Mouse (Mus musculus) kidney, embryonic 14.5 days (tissue): ENCODE measurements at regions not wholly inside any gene's neighbourhood (a gene's known extent, or its start where the extent isn't known, plus 50 kb on each side); places are given as distances from the start of the nearest gene placed in this dataset.

Source experiments
- ATAC-seq: fragments of 200-750 bp; cut with Nextera tagmentation; 2 replicates; pipeline ENCODE4 v1.8.0; 2017; ENCODE audit warnings: moderate number of reproducible peaks, mild to moderate bottlenecking, moderate TSS enrichment, moderate library complexity; ENCODE audit not compliant: low FRiP score, low TSS enrichment
- H3K27ac ChIP-seq: fragments of 300-500 bp; sonication (generic); 2 replicates; pipeline ENCODE4 v1.5.1; 2014; ENCODE audit warnings: low read depth, mild to moderate bottlenecking, low read length, moderate library complexity, mixed read lengths
- H3K27me3 ChIP-seq: fragments of 300-500 bp; sonication (generic); 2 replicates; pipeline ENCODE4 v1.6.1; 2014; ENCODE audit warnings: mild to moderate bottlenecking, low read length; ENCODE audit not compliant: control insufficient read depth, insufficient read depth
- H3K36me3 ChIP-seq: fragments of 300-500 bp; sonication (generic); 2 replicates; pipeline ENCODE4 v1.6.1; 2014; ENCODE audit warnings: low read length, mixed read lengths; ENCODE audit not compliant: control insufficient read depth, insufficient read depth
- H3K4me1 ChIP-seq: fragments of 300-500 bp; sonication (generic); 2 replicates; pipeline ENCODE4 v1.6.1; 2014; ENCODE audit warnings: low read length, mixed read lengths; ENCODE audit not compliant: control insufficient read depth, insufficient read depth
- H3K4me2 ChIP-seq: fragments of 300-500 bp; sonication (generic); replicated peaks from 2 replicates; pipeline ENCODE4 v1.6.1; 2014; ENCODE audit warnings: low read depth, mild to moderate bottlenecking, low read length
- H3K4me3 ChIP-seq: fragments of 300-500 bp; sonication (generic); 2 replicates; pipeline ENCODE4 v1.5.1; 2014; ENCODE audit warnings: mild to moderate bottlenecking, low read length
- H3K9ac ChIP-seq: fragments of 300-500 bp; sonication (generic); 2 replicates; pipeline ENCODE4 v1.6.1; 2014; ENCODE audit warnings: low read depth, mild to moderate bottlenecking, low read length, moderate library complexity
- H3K9me3 ChIP-seq: fragments of 300-500 bp; sonication (generic); 2 replicates; pipeline ENCODE4 v1.6.1; 2016; ENCODE audit warnings: low read length; ENCODE audit not compliant: control insufficient read depth

- no peaks in the 10 kb centered on the region for H3K36me3 ChIP-seq
- H3K4me3 ChIP-seq: no peak overlapping the region
- H3K27ac ChIP-seq: no peak overlapping the region
- no peak overlapping the region for H3K9ac ChIP-seq
- H3K9me3 ChIP-seq: peaks cover 3% of the 10 kb centered on the region; the same call in 1 of the 2 replicates
- ATAC-seq: no peak
- H3K27me3 ChIP-seq: peaks cover 8% of the 10 kb centered on the region; the same call in 1 of the 2 replicates
- no peak overlapping the region for H3K4me2 ChIP-seq
- H3K4me1 ChIP-seq: peaks cover 15% of the 10 kb centered on the region; the same call in 1 of the 2 replicates
These were observed 50.1 kb upstream of the Gm11733 start for GRCm38 (mm10) chr11:117434056-117434455.
